Mouse (Mus musculus) brown adipose tissue, adult 24 weeks (tissue): Measurements from ENCODE around the gene Dnaaf2. TPM values are rescaled to one million over a fixed set of nuclear protein-coding genes. Genes with fewer than 3 reads are reported as not detected.
A peak's percentile ranks its signal among the peaks of the same experiment; 100 is the strongest.
"Not testable (repeated sequence)": the region's sequence is repeated elsewhere in the genome, so short reads cannot be mapped to it uniquely, and the experiment has no call there.

Source experiments
- H3K27ac ChIP-seq: fragments of 200-500 bp; replicated peaks from 2 replicates; pipeline ENCODE4 v1.5.1; 2012; ENCODE audit warnings: low read depth, mild to moderate bottlenecking, low read length
- H3K4me1 ChIP-seq: fragments of 200-500 bp; 2 replicates; pipeline ENCODE4 v1.6.1; 2012; ENCODE audit warnings: low read length, mixed read lengths; ENCODE audit not compliant: control insufficient read depth, insufficient read depth, insufficient read length
- H3K4me3 ChIP-seq: fragments of 200-500 bp; 2 replicates; pipeline ENCODE4 v1.5.1; 2012; ENCODE audit warnings: low read depth, mild to moderate bottlenecking, low read length, moderate library complexity; ENCODE audit not compliant: insufficient read depth
- polyA plus RNA-seq: library from polyadenylated mRNA; stranded (reverse); fragments of >200 nt; gene quantifications from 2 replicates; pipeline ENCODE4 v1.2.4, GENCODE M21; 2012; ENCODE audit not compliant: missing spikeins, insufficient read depth, insufficient read length

The Dnaaf2 gene
- polyA plus RNA-seq, 1 experiment, result not detected

GRCm38 (mm10) chr12:69160677-69161076, 37.6 kb downstream of the Dnaaf2 start:
- not testable (repeated sequence) for H3K4me1 ChIP-seq, H3K27ac ChIP-seq, H3K4me3 ChIP-seq

GRCm38 (mm10) chr12:69159578-69159940, 38.7 kb downstream of the Dnaaf2 start:
- H3K4me1 ChIP-seq, result peaks cover 6% of the 10 kb centered on the region; the same call in 1 of the 2 replicates
- no peak overlapping the region for H3K4me3 ChIP-seq
- H3K27ac ChIP-seq, result no peak overlapping the region

- H3K4me1 ChIP-seq, result not testable (repeated sequence)
- Histone ChIP-seq H3K4me3 (peak within 1 kb of the TSS; percentile 82), H3K27ac (peak within 1 kb of the TSS; percentile 85)
Observed at GRCm38 (mm10) chr12:69158765-69159577, 39.3 kb downstream of the Dnaaf2 start, which contains the start of gene Rps29. Gene Rps29 (minus strand): TSS chr12:69159186.

GRCm38 (mm10) chr12:69158366-69158764, 39.9 kb downstream of the Dnaaf2 start:
- Histone ChIP-seq H3K27ac (peak overlapping the region; percentile 85), H3K4me1 (peaks cover 6% of the 10 kb centered on the region; the same call in 1 of the 2 replicates), H3K4me3 (peak overlapping the region; percentile 82)

- Histone ChIP-seq H3K4me1 (peaks cover 6% of the 10 kb centered on the region; the same call in 1 of the 2 replicates), H3K4me3 (no peak overlapping the region), H3K27ac (no peak overlapping the region)
Observed at GRCm38 (mm10) chr12:69157107-69157506, 41.1 kb downstream of the Dnaaf2 start.

GRCm38 (mm10) chr12:69156436-69156835, 41.8 kb downstream of the Dnaaf2 start:
- no peak overlapping the region for H3K4me3 ChIP-seq
- peaks cover 6% of the 10 kb centered on the region; the same call in 1 of the 2 replicates for H3K4me1 ChIP-seq

GRCm38 (mm10) chr12:69155923-69156322, 42.3 kb downstream of the Dnaaf2 start:
- Histone ChIP-seq H3K27ac (no peak overlapping the region), H3K4me1 (peaks cover 6% of the 10 kb centered on the region; the same call in 1 of the 2 replicates), H3K4me3 (no peak overlapping the region)

More at GRCm38 (mm10) chr12:69156436-69156835, 41.8 kb downstream of the Dnaaf2 start:
- H3K27ac ChIP-seq, result no peak overlapping the region

- Histone ChIP-seq H3K4me3 (no peak overlapping the region), H3K27ac (no peak overlapping the region), H3K4me1 (no peaks in the 10 kb centered on the region)
Observed at GRCm38 (mm10) chr12:69150049-69150448, 48.2 kb downstream of the Dnaaf2 start.

GRCm38 (mm10) chr12:69147166-69147735, 51.0 kb downstream of the Dnaaf2 start:
- Histone ChIP-seq H3K4me1 (no peaks in the 10 kb centered on the region), H3K27ac (no peak overlapping the region), H3K4me3 (no peak overlapping the region)

GRCm38 (mm10) chr12:69143460-69143859, 54.8 kb downstream of the Dnaaf2 start:
- Histone ChIP-seq H3K27ac (no peak overlapping the region), H3K4me3 (no peak overlapping the region), H3K4me1 (no peaks in the 10 kb centered on the region)

GRCm38 (mm10) chr12:69139841-69140240, 58.4 kb downstream of the Dnaaf2 start:
- H3K4me1 ChIP-seq, result no peaks in the 10 kb centered on the region
- no peak overlapping the region for H3K4me3 ChIP-seq
- H3K27ac ChIP-seq, result no peak overlapping the region

- Histone ChIP-seq H3K4me3 (no peak overlapping the region), H3K4me1 (no peaks in the 10 kb centered on the region), H3K27ac (no peak overlapping the region)
Observed at GRCm38 (mm10) chr12:69139201-69139600, 59.0 kb downstream of the Dnaaf2 start.

Other genes starting within 250 kb of the Dnaaf2 start
- 755 and 1,361 TPM in 2 replicates for gene Rps29, start 39.2 kb downstream of the Dnaaf2 start, polyA plus RNA-seq
- gene Lrr1, start 29.6 kb downstream of the Dnaaf2 start, polyA plus RNA-seq, result not detected in 2 replicates
- gene Rpl36al, start 14.3 kb downstream of the Dnaaf2 start, polyA plus RNA-seq, result 338 and 450 TPM in 2 replicates
- 15.3 and 16.1 TPM in 2 replicates for gene Mgat2, start 14.3 kb downstream of the Dnaaf2 start, polyA plus RNA-seq
- 2.2 TPM in 1 of 2 replicates, not detected in the other for gene Gm49383, start 1.3 kb downstream of the Dnaaf2 start, polyA plus RNA-seq
- gene Gm49384, start 5.8 kb upstream of the Dnaaf2 start, polyA plus RNA-seq, result 2.3 and 3.8 TPM in 2 replicates
- gene Pole2, start 29.8 kb upstream of the Dnaaf2 start, polyA plus RNA-seq, result not detected in 2 replicates
- 9.0 and 9.3 TPM in 2 replicates for gene Klhdc1, start 42.7 kb upstream of the Dnaaf2 start, polyA plus RNA-seq
- gene Klhdc2, start 98.3 kb upstream of the Dnaaf2 start, polyA plus RNA-seq, result 49.7 and 53.3 TPM in 2 replicates
- gene Nemf, start 158.7 kb upstream of the Dnaaf2 start, polyA plus RNA-seq, result 16.5 and 33.9 TPM in 2 replicates
- 43.2 and 49.8 TPM in 2 replicates for gene Arf6, start 173.7 kb upstream of the Dnaaf2 start, polyA plus RNA-seq
- not detected in 2 replicates for gene Gm9887, start 174.0 kb upstream of the Dnaaf2 start, polyA plus RNA-seq